Mouse (Mus musculus): Measurements from ENCODE around the gene Jak3.

DNA sequence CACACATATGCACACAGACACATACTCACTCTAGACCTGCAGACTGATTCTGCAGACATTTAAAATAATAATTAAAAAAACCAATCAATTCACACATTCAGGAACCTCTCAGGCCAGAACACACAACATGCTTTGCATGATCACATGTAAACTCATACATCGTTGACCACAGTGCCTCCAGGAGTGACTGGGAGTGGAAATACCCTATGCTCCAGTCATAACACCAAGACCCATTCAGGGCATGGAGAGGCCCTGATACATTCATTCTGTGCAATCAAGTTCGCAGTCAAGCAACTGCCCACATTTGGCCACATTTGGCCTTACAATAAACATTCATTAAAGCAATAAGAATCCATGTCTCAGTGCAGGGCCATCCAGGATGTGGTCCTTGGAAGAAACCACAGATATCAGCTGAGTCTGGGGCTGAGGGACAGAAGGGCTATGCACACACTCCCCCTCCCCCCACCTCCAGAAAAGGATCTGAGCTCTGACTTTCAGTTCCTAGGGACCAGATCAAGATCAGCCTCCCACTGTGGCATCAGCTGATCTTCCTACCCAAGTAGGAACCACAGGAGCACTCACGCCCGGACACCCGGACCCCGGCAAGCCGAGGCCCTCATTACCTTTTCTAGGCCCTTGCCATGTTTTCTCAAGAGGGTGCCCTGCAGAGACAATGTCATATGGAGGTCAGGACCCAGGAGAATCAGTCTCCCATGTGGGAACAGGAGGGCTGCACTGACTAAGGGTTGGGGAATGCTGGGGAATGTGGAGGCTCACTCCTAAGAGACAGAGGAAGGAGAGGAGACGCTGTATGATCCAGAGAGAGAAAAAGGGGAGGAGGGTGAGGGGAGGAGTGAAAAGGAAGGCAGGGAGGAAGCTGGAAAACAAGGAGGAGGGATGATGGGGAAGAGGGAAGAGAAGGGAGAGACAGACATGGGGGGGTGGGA is 38.7 kb upstream of the Jak3 start:
- TF ChIP-seq CTCF (IDR thresholded peaks at IDR 0.05; ENCODE audit: borderline replicate concordance, control insufficient read depth, extremely low read depth, insufficient read depth, low read length, poor library complexity) (no peak), POLR2A (IDR thresholded peaks at IDR 0.05; ENCODE audit: control insufficient read depth, extremely low read depth, insufficient read depth, low read length, poor library complexity) (no peak)
